Mouse (Mus musculus): ENCODE results near the gene Ramp3.

The Ramp3 gene

DNA sequence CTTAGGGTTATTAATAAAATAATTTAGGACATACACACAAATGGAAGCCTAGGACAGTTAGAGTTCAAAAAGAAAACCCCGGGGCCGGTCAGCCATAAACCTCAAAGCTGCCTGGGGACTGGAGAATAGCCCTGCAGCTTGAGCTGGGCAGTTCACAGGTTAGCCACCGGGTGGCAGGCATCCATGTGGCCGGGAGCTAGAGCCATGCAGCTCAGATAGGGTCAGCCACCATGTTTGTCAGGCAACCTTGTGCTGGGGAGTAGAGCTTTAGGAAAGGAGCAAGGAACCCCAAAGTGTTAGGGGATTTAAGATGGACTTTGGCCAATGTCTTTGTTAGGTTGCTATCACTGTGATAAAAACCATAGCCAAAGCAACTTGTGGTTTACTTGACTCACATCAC lies 29.8 kb upstream of the Ramp3 start:
- no peak for TF ChIP-seq NANOG (IDR thresholded peaks at IDR 0.05; ENCODE audit: borderline replicate concordance, low read length)
- peak; percentile 92 for TF ChIP-seq CTCF (conservative IDR thresholded peaks at IDR 0.05; ENCODE audit: low read length)
- Histone ChIP-seq H3K36me3 (ENCODE audit: insufficient read depth, low read length) (peaks cover 25% of the 10 kb centered on the region), H3K4me1 (replicated peaks; ENCODE audit: low read depth, low read length) (peaks cover 40% of the 10 kb centered on the region), H3K4me3 (replicated peaks; ENCODE audit: low read length) (no peak overlapping the region), H3K27me3 (ENCODE audit: insufficient read depth, low read length) (no peaks in the 10 kb centered on the region), H3K9me3 (ENCODE audit: low read length) (no peaks in the 10 kb centered on the region)

DNA sequence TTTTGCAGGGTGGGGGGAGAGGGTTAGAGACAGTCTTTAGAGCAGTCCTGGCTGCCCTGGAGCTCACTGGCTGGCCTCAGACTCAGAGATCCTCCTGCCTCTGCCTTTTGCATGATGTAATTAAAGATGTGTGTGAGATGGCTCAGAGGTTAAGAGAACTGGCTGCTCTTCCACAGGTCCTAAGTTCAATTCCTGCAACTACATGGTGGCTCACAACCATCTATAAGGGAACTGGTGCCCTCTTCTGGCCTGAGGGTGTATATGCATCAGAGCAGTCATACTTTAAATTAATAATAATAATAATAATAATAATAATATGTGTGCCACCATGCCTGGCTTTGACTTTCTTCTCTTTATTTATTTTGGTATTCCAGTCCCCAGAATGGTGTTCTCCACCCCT lies 28.7 kb upstream of the Ramp3 start:
- H3K9me3 ChIP-seq (ENCODE audit: low read length), result no peaks in the 10 kb centered on the region
- peaks cover 14% of the 10 kb centered on the region for H3K36me3 ChIP-seq (ENCODE audit: insufficient read depth, low read length)
- TF ChIP-seq POU5F1 (IDR thresholded peaks at IDR 0.05; ENCODE audit: borderline replicate concordance, low read length) (no peak), NANOG (IDR thresholded peaks at IDR 0.05; ENCODE audit: borderline replicate concordance, low read length) (no peak), CTCF (conservative IDR thresholded peaks at IDR 0.05; ENCODE audit: low read length) (peak; percentile 38)
- H3K27me3 ChIP-seq (ENCODE audit: insufficient read depth, low read length), result no peaks in the 10 kb centered on the region
- H3K4me1 ChIP-seq (replicated peaks; ENCODE audit: low read depth, low read length), result peaks cover 30% of the 10 kb centered on the region
- no peak overlapping the region for H3K4me3 ChIP-seq (replicated peaks; ENCODE audit: low read length)

DNA sequence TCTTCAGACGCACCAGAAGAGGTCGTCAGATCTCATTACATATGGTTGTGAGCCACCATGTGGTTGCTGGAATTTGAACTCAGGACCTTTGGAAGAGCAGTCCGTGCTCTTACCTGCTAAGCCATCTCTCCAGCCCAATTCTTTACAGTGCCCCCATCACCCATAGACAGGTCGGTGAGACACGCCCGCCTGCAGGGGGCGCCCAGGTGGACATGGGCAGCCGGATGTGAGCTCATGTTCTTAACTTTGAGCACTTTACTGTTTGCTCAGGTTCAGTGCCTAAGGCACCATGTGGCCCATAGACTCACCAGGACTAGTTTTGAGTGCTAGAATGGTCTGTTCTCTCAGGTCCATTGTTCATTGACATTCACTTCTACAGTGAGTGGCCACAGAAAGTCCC lies 22.2 kb upstream of the Ramp3 start:
- H3K4me1 ChIP-seq (replicated peaks; ENCODE audit: low read depth, low read length), result no peaks in the 10 kb centered on the region

DNA sequence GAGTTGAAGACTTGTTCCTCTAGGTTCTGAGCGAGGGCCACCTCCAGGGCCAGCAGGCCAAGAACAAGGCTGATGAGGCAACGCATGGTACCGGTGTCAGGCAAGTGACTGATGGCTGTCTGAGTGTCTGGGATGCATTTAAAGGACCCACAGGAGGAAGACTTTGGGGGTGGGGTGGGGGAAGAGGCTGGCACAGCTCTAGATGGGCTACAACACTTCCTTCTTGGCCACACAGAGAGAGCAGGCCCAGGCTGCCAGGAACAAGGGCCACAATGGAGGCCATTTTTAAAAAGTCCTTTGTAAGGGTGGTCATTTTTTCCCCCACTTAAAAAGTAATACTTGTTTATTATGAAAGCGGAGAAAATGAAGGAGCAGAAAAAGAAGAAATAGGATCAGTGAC lies 19.8 kb upstream of the Ramp3 start, which contains the start of gene Wap:
TSS of gene Wap (minus strand) at position 101 of the 400 bp plus-strand sequence.
- TF ChIP-seq CTCF (conservative IDR thresholded peaks at IDR 0.05; ENCODE audit: low read length), result no peak
- TF ChIP-seq NANOG (IDR thresholded peaks at IDR 0.05; ENCODE audit: borderline replicate concordance, low read length), result no peak
- TF ChIP-seq POU5F1 (IDR thresholded peaks at IDR 0.05; ENCODE audit: borderline replicate concordance, low read length), result no peak
- no peaks in the 10 kb centered on the region for H3K4me1 ChIP-seq (replicated peaks; ENCODE audit: low read depth, low read length)
- peaks cover 2% of the 10 kb centered on the region; the same call in 1 of the 2 replicates for H3K27me3 ChIP-seq (ENCODE audit: insufficient read depth, low read length)
- no peak within 1 kb of the TSS for H3K4me3 ChIP-seq (replicated peaks; ENCODE audit: low read length)
- no peaks in the 10 kb centered on the region for H3K36me3 ChIP-seq (ENCODE audit: insufficient read depth, low read length)
- H3K9me3 ChIP-seq (ENCODE audit: low read length), result no peaks in the 10 kb centered on the region

More for the DNA sequence above, 22.2 kb upstream of the Ramp3 start:
- Histone ChIP-seq H3K27me3 (ENCODE audit: insufficient read depth, low read length) (no peaks in the 10 kb centered on the region), H3K4me3 (replicated peaks; ENCODE audit: low read length) (no peak overlapping the region), H3K9me3 (ENCODE audit: low read length) (no peaks in the 10 kb centered on the region), H3K36me3 (ENCODE audit: insufficient read depth, low read length) (no peaks in the 10 kb centered on the region)
- TF ChIP-seq CTCF (conservative IDR thresholded peaks at IDR 0.05; ENCODE audit: low read length) (peak; percentile 13; the same call in 1 of the 2 replicates), NANOG (IDR thresholded peaks at IDR 0.05; ENCODE audit: borderline replicate concordance, low read length) (no peak)

DNA sequence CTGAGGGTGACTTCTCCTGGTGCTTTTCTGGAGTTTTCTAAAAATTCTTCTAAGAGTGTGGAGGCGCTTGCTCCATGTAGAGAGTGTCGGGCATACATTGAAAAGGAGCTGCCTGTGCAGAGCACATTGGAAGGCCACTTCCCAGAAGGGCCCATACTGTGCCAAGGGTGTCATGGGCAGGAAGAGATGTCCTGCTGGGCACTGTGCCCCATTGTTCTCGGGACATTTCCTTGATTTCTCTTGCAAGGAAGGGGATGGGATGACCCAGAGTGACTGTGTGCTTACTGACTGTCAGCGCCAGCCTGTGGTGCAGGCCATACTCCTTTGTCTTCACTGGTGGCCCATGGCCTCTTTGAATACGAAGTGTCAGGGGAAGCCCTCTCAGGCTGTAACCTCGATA lies 19.2 kb upstream of the Ramp3 start:
- Histone ChIP-seq H3K27me3 (ENCODE audit: insufficient read depth, low read length) (peaks cover 6% of the 10 kb centered on the region; the same call in 1 of the 2 replicates), H3K4me3 (replicated peaks; ENCODE audit: low read length) (no peak overlapping the region), H3K36me3 (ENCODE audit: insufficient read depth, low read length) (no peaks in the 10 kb centered on the region), H3K9me3 (ENCODE audit: low read length) (no peaks in the 10 kb centered on the region), H3K4me1 (replicated peaks; ENCODE audit: low read depth, low read length) (no peaks in the 10 kb centered on the region)
- no peak for TF ChIP-seq NANOG (IDR thresholded peaks at IDR 0.05; ENCODE audit: borderline replicate concordance, low read length)
- TF ChIP-seq CTCF (conservative IDR thresholded peaks at IDR 0.05; ENCODE audit: low read length), result no peak
- TF ChIP-seq POU5F1 (IDR thresholded peaks at IDR 0.05; ENCODE audit: borderline replicate concordance, low read length), result no peak

DNA sequence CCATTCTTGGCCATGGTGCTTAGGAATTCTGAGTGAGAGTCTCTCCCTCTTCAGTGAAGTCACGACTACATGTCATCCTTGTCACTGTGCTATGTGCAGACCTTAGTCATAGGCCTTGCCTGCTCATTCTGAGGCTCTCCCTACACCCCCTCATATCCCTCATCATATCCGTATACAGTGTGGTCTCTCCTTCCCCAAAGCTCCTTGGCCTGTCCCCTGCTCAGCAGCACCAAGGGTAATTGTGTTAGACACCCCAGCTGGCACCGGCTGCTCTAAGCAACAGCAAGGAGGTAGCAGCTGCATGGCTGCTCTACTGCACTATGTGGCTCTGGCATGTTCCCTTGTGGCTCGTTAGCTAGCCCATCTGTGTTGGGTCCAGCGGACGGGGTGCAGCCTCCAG lies 13.8 kb upstream of the Ramp3 start:
- Histone ChIP-seq H3K4me1 (replicated peaks; ENCODE audit: low read depth, low read length) (0 out of 2 replicates have a peak, but pooled peaks cover 7% of the 10 kb centered on the region), H3K9me3 (ENCODE audit: low read length) (no peaks in the 10 kb centered on the region), H3K27me3 (ENCODE audit: insufficient read depth, low read length) (peaks cover 6% of the 10 kb centered on the region; the same call in 1 of the 2 replicates), H3K4me3 (replicated peaks; ENCODE audit: low read length) (no peak overlapping the region), H3K36me3 (ENCODE audit: insufficient read depth, low read length) (no peaks in the 10 kb centered on the region)
- TF ChIP-seq POU5F1 (IDR thresholded peaks at IDR 0.05; ENCODE audit: borderline replicate concordance, low read length), result no peak
- TF ChIP-seq NANOG (IDR thresholded peaks at IDR 0.05; ENCODE audit: borderline replicate concordance, low read length), result no peak
- no peak for TF ChIP-seq CTCF (conservative IDR thresholded peaks at IDR 0.05; ENCODE audit: low read length)

DNA sequence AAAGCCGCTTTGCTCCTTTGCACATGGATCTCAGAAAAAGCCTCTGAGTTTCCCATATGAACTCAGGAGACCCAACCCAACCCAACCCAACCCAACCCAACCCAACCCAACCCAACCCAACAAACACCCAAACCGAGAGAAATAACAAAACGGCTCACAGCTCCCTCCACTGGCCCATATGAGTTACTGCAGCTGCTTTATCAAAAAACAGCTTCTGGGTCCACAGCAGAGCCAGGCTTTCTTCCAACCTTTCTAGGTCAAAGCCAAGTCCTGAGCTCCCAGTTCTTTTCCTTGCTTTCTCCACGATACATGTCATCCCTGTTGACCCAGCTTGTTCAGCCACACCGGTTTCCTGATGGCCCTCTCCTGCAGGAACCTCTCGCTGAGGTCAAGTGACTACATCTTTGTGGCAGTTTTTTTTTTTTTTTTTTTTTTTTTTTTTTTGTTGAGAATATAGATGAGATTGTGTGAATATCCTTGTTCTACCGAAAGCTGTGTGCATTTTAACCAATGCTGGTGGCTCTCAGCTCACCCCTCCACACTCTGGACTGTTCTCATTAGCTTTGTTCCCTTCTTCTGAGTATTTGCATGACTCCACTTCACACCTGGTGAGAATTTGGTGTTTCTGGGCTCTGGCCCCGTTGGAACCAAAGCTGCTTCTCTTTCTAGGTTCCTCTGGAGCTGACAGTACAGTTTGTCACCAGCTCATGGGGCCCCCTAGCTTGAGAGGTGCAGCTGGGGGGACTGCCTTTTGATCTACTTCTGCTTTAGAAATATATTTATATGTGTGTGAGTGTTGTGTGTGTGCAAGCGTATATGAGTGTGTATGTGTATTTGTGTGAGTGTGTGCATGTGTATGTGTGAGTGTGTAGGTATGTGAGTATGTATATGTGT lies 10.2 kb upstream of the Ramp3 start:
- Histone ChIP-seq H3K36me3 (ENCODE audit: insufficient read depth, low read length) (no peaks in the 10 kb centered on the region), H3K27me3 (ENCODE audit: insufficient read depth, low read length) (peaks cover 8% of the 10 kb centered on the region; the same call in 1 of the 2 replicates), H3K4me3 (replicated peaks; ENCODE audit: low read length) (no peak overlapping the region), H3K4me1 (replicated peaks; ENCODE audit: low read depth, low read length) (0 out of 2 replicates have a peak, but pooled peaks cover 7% of the 10 kb centered on the region), H3K9me3 (ENCODE audit: low read length) (no peaks in the 10 kb centered on the region)
- TF ChIP-seq CTCF (conservative IDR thresholded peaks at IDR 0.05; ENCODE audit: low read length) (peak; percentile 51), NANOG (IDR thresholded peaks at IDR 0.05; ENCODE audit: borderline replicate concordance, low read length) (no peak)

DNA sequence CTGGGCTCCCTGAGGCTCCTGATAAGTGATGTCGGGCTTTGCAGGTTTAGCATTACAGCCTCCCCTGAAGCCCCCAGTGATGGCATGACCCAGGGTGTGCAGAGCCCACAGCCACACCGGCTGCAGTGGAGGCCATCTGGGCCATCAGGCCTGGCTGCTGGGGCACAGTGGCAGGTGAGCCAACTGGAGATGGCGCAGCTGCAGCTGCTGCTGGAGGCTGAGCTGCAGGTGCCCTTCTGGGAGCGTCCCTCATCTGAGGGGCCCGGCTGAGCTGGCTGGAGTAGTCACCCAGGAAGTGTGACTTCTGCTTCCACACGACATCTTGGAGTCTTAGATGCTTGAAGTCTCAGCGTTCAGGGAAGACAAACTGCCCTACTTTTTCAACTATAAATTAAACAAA lies 7.8 kb upstream of the Ramp3 start:
- TF ChIP-seq NANOG (IDR thresholded peaks at IDR 0.05; ENCODE audit: borderline replicate concordance, low read length) (no peak), POU5F1 (IDR thresholded peaks at IDR 0.05; ENCODE audit: borderline replicate concordance, low read length) (no peak), CTCF (conservative IDR thresholded peaks at IDR 0.05; ENCODE audit: low read length) (no peak)
- Histone ChIP-seq H3K9me3 (ENCODE audit: low read length) (no peaks in the 10 kb centered on the region), H3K36me3 (ENCODE audit: insufficient read depth, low read length) (no peaks in the 10 kb centered on the region), H3K27me3 (ENCODE audit: insufficient read depth, low read length) (0 out of 2 replicates have a peak, but pooled peaks cover 3% of the 10 kb centered on the region), H3K4me3 (replicated peaks; ENCODE audit: low read length) (no peak overlapping the region), H3K4me1 (replicated peaks; ENCODE audit: low read depth, low read length) (peaks cover 7% of the 10 kb centered on the region; the same call in 1 of the 2 replicates)

All from E14TG2a.4 (cell line).